Mouse (Mus musculus) right cerebral cortex, postnatal 10 days (tissue): ENCODE results near the gene C3.
A peak's percentile ranks its signal among the peaks of the same experiment; 100 is the strongest.

ENCODE experiments used
- DNase-seq, 2 experiments: peaks; one replicate each; pipeline ENCODE4 v3.0.0; 2021; ENCODE audit warnings: low spot score in 2 of 2

Gene C3

DNA sequence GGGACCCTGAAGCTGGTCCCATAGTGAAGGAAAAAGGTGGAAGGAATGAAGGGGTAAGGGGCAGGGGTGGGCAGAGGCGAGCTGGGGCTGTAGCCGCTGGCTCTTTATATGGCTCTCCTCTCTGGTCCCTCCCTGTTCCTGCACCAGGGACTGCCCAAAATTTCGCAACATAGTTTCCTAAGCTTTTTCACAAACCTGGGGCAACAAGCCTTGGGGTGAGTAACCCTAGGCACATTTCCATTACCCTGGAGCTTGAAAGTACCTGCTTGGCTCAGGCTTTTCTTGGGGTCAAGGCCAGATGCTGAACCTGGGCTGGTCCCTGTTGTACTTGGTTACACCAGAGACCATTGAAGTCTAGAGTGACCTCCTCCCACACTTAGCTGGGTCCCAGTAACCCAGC lies at the start of gene C3:
Gene C3 (minus strand): TSS at position 123 of the 400 bp plus-strand sequence.
- DNase-seq = no peak

DNA sequence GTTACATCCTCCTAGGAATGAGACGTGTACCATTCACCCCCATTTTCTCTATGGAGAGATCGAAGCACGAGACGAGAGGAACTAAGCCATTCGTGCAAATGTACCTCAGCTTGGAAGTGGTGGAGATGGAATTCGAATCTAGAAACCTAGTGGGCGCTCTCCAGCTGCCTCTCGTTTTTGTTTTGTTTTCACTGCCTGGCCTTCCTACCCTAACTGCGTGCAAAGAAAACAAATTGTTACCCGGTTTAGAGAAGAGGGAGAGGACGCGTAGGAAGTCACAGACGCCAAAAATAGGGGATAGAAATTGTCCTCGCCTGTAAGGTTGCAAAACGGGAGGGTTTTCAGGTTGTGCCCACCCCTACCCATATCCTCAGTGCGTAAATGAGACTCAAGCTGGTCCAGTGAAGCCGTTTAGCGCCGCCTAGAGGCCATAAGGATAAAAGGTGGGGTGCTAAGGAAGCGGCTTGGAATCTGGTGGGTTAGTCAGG lies 48.7 kb upstream of the C3 start:
- DNase-seq = peak; percentile 83 to 87

DNA sequence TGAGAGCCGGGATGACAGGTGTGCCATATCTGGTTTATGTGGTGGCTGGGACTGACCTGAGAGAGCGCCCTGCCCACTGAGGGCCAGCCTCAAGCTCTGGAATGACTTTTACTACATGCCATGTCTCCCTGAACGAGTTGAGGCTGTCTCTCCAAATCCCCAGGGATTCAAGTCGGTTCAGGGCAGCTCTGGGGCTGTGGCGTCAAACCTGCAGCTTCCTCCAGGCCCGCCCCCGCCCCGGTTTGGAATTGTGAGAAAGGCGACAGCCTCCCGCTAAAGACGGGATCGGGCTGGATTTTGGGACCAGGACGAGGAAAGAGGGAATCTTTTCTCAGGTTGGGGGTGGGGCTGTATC lies 48.0 kb upstream of the C3 start:
- no peak for DNase-seq

DNA sequence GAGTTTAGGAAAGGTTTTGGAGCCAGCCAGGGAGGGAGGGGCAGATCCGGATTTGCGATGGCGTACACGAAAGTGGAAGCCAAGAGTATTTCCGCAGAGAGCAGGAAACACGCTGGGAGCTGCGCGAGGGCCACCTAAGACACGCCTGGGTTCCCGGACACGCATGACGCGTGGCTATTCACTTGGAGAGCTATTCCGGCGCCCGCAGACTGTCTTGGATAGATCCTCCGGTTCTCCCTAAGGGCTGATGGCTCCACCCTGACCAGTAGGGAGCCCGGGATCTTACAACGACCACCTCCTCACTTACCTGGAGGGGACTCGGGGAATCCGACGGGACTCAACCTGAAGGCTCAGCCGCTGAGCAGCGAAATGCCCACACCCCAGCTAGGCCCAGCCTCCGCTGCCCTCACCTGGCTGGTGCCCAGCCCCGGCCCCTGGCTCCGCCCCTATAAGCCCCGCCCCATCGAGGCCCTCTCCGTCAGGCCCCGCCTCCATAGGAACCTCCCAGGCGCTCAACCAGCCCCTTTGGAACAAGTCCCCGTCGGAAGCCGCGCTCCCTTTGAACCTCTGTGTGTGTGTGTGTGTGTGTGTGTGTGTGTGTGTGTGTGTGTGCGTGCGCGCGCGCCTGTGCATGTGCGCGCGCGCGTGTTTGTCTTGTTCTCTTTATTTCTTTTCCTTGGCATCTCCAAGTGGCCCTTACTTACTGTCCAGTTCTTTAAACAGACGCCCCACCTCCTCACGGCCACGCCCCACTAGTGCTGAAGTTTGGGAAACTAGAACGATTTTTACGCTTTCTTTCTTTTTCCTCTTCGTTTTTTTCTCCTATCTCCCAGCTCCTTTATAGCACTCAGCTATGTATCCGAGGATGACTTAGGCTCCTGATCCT lies 47.4 kb upstream of the C3 start:
- DNase-seq = peak; percentile 63 to 65

DNA sequence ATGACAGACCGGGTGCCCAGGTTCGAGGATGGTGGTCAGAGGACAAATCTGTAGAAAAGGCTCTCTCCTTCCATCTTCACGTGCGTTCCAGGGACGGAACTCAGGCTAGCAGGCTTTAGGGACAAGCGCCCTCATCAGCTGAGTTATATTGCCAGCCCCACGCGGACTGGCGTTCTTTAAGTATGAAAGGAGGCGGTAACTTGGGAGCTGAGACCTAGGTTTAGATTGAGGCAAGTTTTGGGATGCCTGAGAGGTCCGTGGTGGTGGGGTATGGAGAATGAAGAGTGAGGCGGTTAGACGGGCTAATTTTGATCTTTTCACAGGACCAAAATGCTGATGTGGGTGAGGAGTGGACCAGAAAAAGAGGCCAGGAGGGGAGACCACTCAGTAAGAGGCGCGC lies 46.8 kb upstream of the C3 start:
- no peak for DNase-seq

DNA sequence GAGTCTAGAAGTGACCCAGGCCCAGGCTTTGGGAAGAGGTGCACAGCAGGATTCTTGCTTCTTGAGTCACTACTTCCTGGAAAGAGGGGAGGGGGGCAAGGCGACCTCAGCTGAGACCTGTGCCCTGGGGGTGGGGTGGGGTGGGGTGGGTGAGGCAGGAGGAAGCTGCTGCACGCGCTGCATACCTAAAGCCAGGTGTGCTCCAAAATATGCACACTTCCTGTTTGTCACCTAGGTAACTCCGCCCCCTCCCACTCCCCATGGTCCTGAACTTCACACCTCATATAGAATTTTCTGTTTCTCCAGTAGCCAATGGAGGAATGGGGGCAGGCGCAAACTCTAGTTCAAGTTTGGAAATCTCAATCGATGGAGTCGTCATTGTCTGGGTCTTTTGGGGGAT lies 45.9 kb upstream of the C3 start:
- no peak for DNase-seq

DNA sequence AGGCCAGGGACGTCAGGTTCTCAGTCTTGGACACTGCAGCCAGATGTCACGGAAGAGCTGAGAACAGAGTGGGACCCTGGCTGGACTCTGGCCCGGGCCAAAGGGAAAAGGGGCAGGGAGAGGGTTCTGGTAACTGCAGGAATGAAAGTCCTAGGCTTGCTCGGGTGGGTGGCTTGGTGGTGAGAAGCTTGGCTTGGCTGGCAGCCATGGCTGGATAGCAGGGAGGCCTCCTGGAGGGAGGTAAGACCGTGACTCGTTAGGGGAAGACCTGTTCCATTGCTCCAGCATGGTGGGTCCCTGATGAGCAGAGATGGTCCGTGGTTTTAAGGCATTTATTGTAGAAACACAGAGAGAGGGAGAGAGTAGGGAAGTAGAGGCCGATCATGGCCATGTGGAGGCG lies 43.4 kb upstream of the C3 start:
- DNase-seq = no peak

DNA sequence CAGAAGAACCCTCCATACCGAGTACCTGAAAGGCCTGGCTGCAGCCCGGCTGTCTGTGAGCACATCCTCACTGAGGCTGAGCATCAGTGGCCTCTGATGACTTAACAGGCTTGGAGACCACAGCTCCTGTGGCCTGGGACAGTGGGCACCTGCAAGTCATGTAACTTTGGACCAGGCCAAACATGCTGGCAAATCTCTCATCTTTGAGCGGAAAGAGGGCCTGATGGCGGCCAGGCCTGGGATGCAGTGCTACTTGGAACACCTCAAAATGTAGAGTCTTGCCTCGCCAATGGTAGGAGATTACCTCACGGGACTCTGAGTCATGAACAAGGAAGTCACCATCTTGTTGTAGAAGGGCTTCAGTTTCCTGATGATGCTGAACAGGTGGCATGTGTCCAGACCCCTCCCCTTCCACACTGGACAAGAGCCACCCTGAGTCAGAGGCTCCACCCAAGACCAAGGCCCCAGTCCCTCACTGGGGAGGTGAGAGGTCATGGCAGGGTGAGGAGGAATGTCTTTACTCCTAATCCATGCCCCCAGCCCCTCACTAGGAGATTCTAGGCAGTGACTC lies 39.7 kb upstream of the C3 start:
- no peak for DNase-seq

DNA sequence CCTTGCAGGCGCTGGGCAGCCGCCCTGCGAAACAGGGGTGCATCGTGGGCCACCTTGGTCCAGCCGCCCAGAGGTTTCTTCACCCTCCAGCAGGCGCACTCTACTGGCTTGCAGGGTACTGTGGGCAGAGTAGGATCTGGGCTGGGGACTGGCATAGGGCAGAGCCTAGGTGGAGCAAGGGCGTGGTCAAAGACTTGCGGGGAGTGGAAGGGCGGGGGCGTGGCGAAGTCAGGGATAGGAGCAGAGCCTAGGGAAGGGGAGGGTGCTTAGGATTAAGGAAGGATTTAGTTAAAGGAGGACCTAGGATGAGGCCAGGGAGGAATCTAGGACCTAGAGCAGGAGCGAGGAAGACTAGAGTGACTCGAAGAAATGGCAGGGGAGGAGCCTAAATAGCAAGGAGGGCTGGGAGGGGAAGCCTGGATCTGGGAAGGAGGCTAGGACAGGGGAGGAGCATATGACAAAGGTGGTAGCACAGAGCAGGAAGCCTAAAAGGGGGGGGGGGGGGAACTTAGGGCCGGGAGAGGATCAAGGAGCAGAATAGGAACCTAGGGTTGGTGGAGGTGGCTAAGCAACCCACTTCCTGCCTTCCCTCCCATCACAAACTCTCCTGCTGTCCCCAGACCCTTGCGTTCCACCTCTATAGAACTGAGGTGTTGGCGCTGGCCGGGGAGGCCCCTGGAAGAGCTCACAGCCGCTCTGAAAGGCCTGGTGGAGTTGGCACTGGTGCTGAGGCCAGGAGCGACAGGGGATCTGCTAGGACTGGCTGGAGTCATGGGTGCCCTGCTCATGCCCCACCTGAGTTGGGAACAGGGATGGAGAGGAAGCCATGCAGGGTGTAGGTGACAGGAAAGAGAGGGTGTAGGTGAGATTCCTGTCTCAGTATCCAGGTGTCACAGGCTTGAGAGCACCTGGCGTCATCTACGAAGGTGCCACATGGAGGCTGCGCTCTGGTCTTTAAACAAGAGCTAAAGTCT lies 37.3 kb upstream of the C3 start:
- peak in 1 of 2 experiments; percentile 59 for DNase-seq

DNA sequence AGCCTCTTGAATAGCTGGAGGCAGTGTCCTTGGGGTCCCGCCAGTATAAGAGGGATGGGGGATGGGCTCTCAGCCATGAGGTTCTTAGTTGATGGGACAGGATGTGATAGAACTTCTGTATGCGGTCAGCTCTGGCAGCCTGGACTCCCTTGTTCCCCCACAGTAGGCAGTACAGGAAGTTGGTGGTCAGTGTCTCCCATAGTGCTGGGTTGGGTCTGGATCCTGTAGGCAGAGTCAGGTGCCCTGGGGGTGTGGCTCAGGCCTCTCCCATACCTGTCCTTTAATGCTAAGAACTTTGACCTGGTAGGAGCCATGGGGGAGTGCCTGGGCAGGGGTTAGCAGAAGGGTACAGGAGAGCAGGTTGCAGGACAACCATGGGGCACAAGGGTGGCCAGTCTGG lies 36.2 kb upstream of the C3 start:
- no peak for DNase-seq

DNA sequence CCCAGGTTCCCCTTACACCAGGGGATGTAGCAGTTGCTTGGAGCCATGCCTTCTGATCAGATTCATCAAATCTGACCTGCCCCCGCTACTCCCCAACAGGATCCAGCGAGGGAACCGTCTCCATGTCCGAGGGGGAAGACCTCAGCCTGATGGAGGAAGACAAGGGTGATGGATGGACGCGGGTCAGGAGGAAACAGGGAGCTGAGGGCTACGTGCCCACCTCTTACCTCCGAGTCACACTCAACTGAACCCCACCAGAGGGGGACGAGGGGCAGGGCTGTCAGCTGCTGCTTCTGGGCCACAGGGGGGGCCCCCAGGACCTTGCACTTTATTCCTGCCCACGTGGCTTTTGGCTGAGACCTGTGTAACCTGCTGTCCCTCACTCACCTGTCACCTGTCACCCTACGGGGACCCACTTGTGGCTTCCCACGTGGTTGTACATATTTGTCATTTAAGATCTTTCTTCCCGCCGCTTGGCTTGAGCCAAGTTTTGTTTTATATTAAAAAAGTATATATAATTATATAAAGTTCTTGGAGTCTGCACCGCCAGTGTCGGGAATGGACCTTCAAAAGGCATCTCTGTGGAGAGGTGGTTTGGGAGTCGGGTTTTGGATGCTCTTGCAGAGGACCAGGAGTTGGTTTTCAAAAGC lies 35.1 kb upstream of the C3 start:
- no peak for DNase-seq

DNA sequence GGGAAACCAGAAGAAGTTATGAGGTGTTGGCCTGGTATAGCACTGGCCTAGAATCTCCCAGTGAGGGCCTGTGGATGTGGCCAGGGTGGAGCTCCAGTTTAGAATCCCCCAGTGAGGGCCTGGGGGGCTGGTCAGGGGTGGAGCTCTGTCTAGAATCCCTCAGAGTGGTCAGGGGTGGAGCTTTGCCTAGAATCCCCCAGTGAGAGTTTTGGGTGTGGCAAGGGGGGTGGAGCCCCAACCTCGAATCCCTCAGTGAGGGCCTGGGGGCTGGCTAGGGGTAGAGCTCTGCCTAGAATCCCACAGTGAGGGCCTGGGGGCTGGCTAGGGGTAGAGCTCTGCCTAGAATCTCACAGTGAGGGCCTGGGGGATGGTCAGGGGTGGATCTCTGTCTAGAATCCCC lies 33.9 kb upstream of the C3 start:
- DNase-seq = no peak

DNA sequence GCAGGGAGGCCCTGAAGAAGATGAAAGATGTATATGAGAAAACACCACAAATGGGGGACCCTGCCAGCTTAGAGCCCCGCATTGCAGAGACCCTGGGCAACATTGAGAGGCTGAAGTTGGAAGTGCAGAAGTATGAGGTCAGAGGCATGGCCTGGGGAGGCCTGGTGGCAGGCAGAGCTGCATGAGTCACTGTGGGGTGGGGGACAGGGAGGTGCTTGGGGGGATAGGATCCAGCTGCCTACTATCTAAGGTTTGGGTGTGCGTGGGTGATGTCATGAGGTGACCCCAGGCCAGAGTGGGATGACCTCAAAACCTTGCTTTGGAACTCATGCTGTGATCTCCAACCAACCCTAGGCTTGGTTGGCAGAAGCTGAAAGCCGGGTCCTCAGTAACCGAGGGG lies 33.4 kb upstream of the C3 start:
- no peak for DNase-seq

DNA sequence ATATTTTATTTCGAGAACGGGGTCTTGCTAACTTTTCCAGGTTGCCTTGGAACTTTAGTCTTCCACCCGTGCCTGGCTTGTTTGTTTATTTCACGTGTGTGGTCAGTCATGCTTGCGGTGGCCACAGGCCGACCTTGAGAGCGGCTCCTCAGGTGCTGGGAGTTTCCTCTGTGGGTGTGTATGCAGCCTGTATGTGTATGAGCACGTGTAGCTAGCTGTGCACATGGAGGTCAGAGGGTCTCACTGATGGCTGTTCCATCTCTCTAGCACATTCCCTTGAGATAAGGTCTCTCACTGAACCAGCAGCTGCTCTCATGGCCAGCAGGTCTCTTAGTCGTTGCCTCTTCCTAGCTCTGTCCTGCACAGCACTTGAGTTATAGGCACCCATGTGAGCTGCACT lies 32.4 kb upstream of the C3 start:
- no peak for DNase-seq

DNA sequence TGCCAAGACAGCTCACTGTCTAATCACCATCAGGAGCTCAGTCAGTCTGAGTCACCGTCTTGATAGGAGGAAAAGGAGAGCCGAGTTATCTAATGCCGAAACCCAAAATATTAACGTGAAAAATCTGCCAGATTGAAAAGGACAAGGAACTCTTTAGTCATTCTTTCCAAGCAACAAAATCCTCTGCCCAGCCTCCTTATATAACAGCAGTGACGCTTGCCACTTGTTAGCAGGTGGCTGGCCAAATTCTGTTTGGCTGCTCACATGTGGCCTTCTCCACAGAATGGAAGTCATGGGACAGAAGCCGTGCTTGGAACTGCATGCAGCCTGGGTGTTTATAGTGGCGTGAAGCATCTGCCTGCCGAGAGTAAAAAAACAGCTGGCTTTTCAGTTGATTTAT lies 31.8 kb upstream of the C3 start:
- no peak for DNase-seq

DNA sequence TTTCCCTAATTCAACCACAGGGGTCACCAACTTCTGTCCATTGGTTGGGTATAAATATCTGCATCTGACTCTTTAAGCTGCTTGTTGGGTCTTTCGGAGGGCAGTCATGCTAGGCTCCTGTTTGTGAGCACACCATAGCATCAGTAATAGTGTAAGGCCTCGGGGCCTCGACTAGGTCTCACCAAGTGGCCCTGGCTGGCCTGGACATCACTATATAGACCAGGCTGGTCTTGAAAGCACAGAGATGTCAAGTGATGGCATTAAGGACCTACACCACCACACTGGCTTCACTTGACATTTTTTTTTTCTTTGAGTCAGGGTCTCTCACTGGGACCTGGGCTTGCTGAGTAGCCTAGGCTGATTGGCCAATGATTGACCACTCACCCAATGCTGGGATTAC lies 30.3 kb upstream of the C3 start:
- no peak for DNase-seq

DNA sequence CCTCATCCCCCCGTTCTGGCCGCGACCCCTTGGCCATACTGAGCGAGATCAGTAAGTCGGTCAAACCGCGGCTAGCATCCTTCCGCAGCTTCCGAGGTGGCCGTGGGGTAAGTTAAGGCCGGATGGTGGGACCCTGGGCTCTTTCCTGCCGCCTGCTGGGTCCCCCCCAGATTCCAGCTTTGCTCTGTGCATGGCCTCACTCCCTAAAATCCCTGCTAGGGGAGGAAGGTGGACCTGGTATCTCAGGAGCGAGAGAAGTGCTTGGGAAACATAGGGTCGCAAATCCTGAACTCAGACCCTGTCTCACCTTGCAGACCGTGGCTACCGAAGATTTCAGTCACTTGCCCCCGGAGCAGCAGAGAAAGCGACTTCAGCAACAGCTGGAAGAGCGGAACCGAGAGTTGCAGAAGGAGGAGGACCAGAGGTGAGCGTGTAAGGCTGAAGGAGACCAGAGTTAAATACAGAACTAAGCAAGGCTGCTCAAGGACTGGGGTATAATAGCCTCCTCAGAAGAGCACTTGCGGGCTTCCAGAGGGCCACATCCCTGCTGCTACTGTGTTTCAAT lies 29.1 kb upstream of the C3 start:
- no peak for DNase-seq

DNA sequence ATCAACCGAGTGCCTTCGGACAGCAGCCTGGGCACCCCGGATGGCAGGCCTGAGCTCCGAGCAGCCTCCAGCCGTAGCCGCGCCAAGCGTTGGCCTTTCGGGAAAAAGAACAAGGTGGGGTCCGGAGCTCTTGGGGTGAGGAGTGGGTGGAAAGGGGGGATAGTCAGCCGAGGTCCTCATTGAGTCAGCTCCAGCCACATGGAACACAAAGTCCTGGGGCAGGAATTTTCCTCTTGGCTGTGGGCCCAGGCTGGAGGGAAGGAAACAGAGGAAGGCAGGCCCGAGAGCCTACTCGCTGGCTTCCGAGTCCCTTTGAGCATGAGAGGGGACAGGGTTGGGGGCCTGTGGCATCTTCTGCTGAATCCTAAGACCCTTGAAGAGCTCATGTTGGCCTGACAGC lies 27.4 kb upstream of the C3 start:
- DNase-seq = no peak

DNA sequence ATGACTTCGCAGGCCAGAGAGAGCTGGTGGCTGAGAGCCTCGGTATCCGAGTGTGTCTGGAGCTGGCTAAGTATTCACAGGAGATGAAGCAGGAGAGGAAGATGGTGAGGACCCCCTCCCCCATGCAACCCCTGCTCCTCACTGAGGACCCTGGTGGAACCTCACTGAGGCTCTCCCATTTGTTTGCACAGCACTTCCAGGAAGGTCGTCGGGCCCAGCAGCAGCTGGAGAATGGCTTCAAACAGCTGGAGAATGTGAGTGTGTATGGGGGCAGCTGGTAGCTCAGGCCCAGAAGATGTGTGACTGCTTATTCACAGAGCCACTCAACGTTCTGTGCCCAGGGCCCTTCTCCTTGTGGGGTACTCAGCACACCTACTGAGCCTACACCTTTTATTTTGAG lies 25.4 kb upstream of the C3 start:
- no peak for DNase-seq

DNA sequence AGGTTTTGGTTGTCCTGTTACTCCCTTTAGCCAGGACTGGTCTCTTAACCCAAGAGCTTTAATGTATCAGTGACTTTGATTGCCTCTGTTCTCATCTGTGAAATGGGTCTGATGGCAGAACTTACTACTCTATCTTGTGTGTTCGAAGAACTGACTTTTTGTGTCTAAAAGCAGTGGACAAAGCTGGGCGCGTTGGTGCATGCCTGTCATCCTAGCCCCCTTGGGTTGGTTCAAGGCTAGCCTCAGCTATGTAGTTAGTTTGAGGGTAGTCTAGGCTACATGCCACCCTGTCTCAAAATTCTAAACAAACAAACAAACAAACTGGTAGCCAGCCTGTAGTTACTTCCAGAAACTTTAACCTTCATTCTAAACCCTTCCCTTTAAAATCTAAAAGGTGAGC lies 23.5 kb upstream of the C3 start:
- no peak for DNase-seq

DNA sequence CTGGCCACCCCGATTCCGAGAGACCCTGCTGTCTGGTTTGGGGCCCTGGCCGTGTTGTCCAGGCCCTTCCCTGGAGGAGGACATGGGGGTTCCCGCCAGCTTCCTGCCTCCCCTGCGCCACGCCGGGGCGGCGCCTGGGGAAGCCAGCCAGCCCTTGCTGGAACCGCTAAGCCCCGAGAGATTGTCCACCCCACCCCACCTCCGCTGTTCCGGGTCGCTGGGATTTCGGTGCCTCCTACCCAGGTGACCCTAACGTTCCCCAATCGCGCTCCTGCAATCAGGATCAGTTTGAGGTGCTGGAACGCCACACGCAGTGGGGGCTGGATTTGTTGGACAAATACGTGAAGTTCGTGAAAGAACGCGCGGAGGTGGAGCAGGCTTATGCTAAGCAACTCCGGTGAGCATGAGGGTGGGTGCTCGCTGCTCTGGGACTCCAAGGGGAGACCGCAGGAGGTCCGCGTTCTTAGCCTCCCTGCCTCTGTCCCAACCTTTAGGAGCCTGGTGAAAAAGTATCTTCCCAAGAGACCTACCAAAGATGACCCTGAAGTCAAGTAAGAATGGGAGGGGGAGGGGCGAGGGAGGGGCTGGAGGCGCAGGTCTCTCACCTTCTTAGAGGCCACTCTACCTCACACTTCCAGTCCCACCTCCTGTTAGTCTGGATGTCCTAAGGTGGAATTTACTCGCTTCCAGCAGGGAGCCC lies 22.7 kb upstream of the C3 start:
- no peak for DNase-seq
